Mouse (Mus musculus) embryonic facial prominence, embryonic 12.5 days (tissue): ENCODE measurements at regions not wholly inside any gene's neighbourhood (a gene's known extent, or its start where the extent isn't known, plus 50 kb on each side); places are given as distances from the start of the nearest gene placed in this dataset.

Source experiments
- ATAC-seq: fragments of 200-750 bp; cut with Nextera tagmentation; 2 replicates; pipeline ENCODE4 v1.8.0; 2017; ENCODE audit not compliant: insufficient number of reproducible peaks, insufficient read depth, low FRiP score, low TSS enrichment
- H3K27ac ChIP-seq: fragments of 300-500 bp; sonication (generic); 2 replicates; pipeline ENCODE4 v1.5.1; 2016; ENCODE audit warnings: mild to moderate bottlenecking
- H3K27me3 ChIP-seq: fragments of 300-500 bp; sonication (generic); 2 replicates; pipeline ENCODE4 v1.6.1; 2016; ENCODE audit warnings: mild to moderate bottlenecking, moderate library complexity
- H3K36me3 ChIP-seq: fragments of 300-500 bp; sonication (generic); 2 replicates; pipeline ENCODE4 v1.6.1; 2016; ENCODE audit warnings: mild to moderate bottlenecking
- H3K4me1 ChIP-seq: fragments of 300-500 bp; sonication (generic); 2 replicates; pipeline ENCODE4 v1.6.1; 2016
- H3K4me2 ChIP-seq: fragments of 300-500 bp; sonication (generic); replicated peaks from 2 replicates; pipeline ENCODE4 v1.6.1; 2016; ENCODE audit warnings: mild to moderate bottlenecking, moderate library complexity
- H3K4me3 ChIP-seq: fragments of 300-500 bp; sonication (generic); 2 replicates; pipeline ENCODE4 v1.5.1; 2016; ENCODE audit warnings: mild to moderate bottlenecking
- H3K9ac ChIP-seq: fragments of 300-500 bp; sonication (generic); 2 replicates; pipeline ENCODE4 v1.6.1; 2016; ENCODE audit warnings: mild to moderate bottlenecking, moderate library complexity
- H3K9me3 ChIP-seq: fragments of 300-500 bp; sonication (generic); 2 replicates; pipeline ENCODE4 v1.6.1; 2016; ENCODE audit warnings: mild to moderate bottlenecking, moderate library complexity
- whole genome bisulfite sequencing: fragments of 180-500 bp; shearing (Covaris S2); methylation state at CpG from one replicate; pipeline ENCODE4 v1.1.7; 2016; 5-methylcytosine and 5-hydroxymethylcytosine counted together

GRCm38 (mm10) chr19:36178828-36179251, 58.9 kb upstream of the Ankrd1 start:
- no peaks in the 10 kb centered on the region for H3K36me3 ChIP-seq
- no peak; the same call in 1 of the 2 replicates for ATAC-seq
- no peak overlapping the region for H3K4me3 ChIP-seq
- no peaks in the 10 kb centered on the region for H3K27me3 ChIP-seq
- no peak overlapping the region for H3K27ac ChIP-seq
- WGBS: 50% methylated on average over 6 of the region's 6 CpGs
- H3K9me3 ChIP-seq: no peaks in the 10 kb centered on the region
- no peak overlapping the region for H3K4me2 ChIP-seq
- H3K9ac ChIP-seq: no peak overlapping the region
- no peaks in the 10 kb centered on the region for H3K4me1 ChIP-seq

GRCm38 (mm10) chr19:36180329-36180728, 60.4 kb upstream of the Ankrd1 start:
- no peaks in the 10 kb centered on the region for H3K9me3 ChIP-seq
- ATAC-seq: no peak
- WGBS: 74% methylated on average over 7 of the region's 7 CpGs
- no peak overlapping the region for H3K27ac ChIP-seq
- H3K9ac ChIP-seq: no peak overlapping the region
- no peaks in the 10 kb centered on the region for H3K27me3 ChIP-seq
- H3K4me1 ChIP-seq: no peaks in the 10 kb centered on the region
- no peak overlapping the region for H3K4me2 ChIP-seq
- no peak overlapping the region for H3K4me3 ChIP-seq
- no peaks in the 10 kb centered on the region for H3K36me3 ChIP-seq

GRCm38 (mm10) chr19:36181535-36181934, 61.6 kb upstream of the Ankrd1 start:
- Histone ChIP-seq H3K27ac (no peak overlapping the region), H3K27me3 (no peaks in the 10 kb centered on the region), H3K4me2 (no peak overlapping the region), H3K4me3 (no peak overlapping the region), H3K4me1 (no peaks in the 10 kb centered on the region), H3K9ac (no peak overlapping the region), H3K36me3 (no peaks in the 10 kb centered on the region), H3K9me3 (no peaks in the 10 kb centered on the region)
- 47% methylated on average over 2 of the region's 2 CpGs for WGBS
- ATAC-seq: no peak

- H3K4me2 ChIP-seq: no peak overlapping the region
- H3K9ac ChIP-seq: no peak overlapping the region
- no peaks in the 10 kb centered on the region for H3K27me3 ChIP-seq
- no peaks in the 10 kb centered on the region for H3K36me3 ChIP-seq
- WGBS: 26% methylated on average over 2 of the region's 2 CpGs
- no peak overlapping the region for H3K4me3 ChIP-seq
- H3K4me1 ChIP-seq: no peaks in the 10 kb centered on the region
- ATAC-seq: no peak; the same call in 1 of the 2 replicates
- H3K27ac ChIP-seq: no peak overlapping the region
- H3K9me3 ChIP-seq: no peaks in the 10 kb centered on the region
These were observed 63.2 kb upstream of the Ankrd1 start for GRCm38 (mm10) chr19:36183127-36183526.

GRCm38 (mm10) chr19:36189662-36190061, 69.8 kb upstream of the Ankrd1 start:
- ATAC-seq: no peak
- H3K9me3 ChIP-seq: no peaks in the 10 kb centered on the region
- 87% methylated on average over 5 of the region's 5 CpGs for WGBS
- H3K27me3 ChIP-seq: no peaks in the 10 kb centered on the region
- H3K36me3 ChIP-seq: no peaks in the 10 kb centered on the region
- H3K9ac ChIP-seq: no peak overlapping the region
- H3K4me1 ChIP-seq: no peaks in the 10 kb centered on the region
- no peak overlapping the region for H3K4me3 ChIP-seq
- H3K27ac ChIP-seq: no peak overlapping the region
- H3K4me2 ChIP-seq: no peak overlapping the region

- H3K4me1 ChIP-seq: no peaks in the 10 kb centered on the region
- 92% methylated on average over 7 of the region's 7 CpGs for WGBS
- H3K27me3 ChIP-seq: no peaks in the 10 kb centered on the region
- H3K27ac ChIP-seq: no peak overlapping the region
- no peak for ATAC-seq
- H3K4me2 ChIP-seq: no peak overlapping the region
- no peak overlapping the region for H3K9ac ChIP-seq
- H3K36me3 ChIP-seq: no peaks in the 10 kb centered on the region
- no peaks in the 10 kb centered on the region for H3K9me3 ChIP-seq
- H3K4me3 ChIP-seq: no peak overlapping the region
These were observed 71.7 kb upstream of the Ankrd1 start for GRCm38 (mm10) chr19:36191641-36192040.

GRCm38 (mm10) chr19:36204269-36204668, 84.4 kb upstream of the Ankrd1 start:
- H3K36me3 ChIP-seq: no peaks in the 10 kb centered on the region
- H3K27me3 ChIP-seq: no peaks in the 10 kb centered on the region
- 95% methylated on average over 2 of the region's 2 CpGs for WGBS
- ATAC-seq: no peak
- H3K4me1 ChIP-seq: 0 out of 2 replicates have a peak, but pooled peaks cover 5% of the 10 kb centered on the region
- no peak overlapping the region for H3K9ac ChIP-seq
- H3K4me2 ChIP-seq: no peak overlapping the region
- H3K4me3 ChIP-seq: no peak overlapping the region
- H3K27ac ChIP-seq: no peak overlapping the region
- no peaks in the 10 kb centered on the region for H3K9me3 ChIP-seq

- H3K4me3 ChIP-seq: no peak overlapping the region
- no peak for ATAC-seq
- no peak overlapping the region for H3K27ac ChIP-seq
- no peak overlapping the region for H3K9ac ChIP-seq
- 0 out of 2 replicates have a peak, but pooled peaks cover 5% of the 10 kb centered on the region for H3K4me1 ChIP-seq
- WGBS: 91% methylated on average over 8 of the region's 8 CpGs
- H3K4me2 ChIP-seq: no peak overlapping the region
- H3K27me3 ChIP-seq: no peaks in the 10 kb centered on the region
- no peaks in the 10 kb centered on the region for H3K36me3 ChIP-seq
- H3K9me3 ChIP-seq: no peaks in the 10 kb centered on the region
These were observed 85.2 kb upstream of the Ankrd1 start for GRCm38 (mm10) chr19:36204965-36205718.

- Histone ChIP-seq H3K4me3 (no peak overlapping the region), H3K27ac (peak overlapping the region; percentile 63; the same call in 1 of the 2 replicates), H3K4me1 (0 out of 2 replicates have a peak, but pooled peaks cover 5% of the 10 kb centered on the region), H3K4me2 (peak overlapping the region; percentile 13; the same call in 1 of the 2 replicates), H3K27me3 (no peaks in the 10 kb centered on the region), H3K9me3 (no peaks in the 10 kb centered on the region), H3K36me3 (no peaks in the 10 kb centered on the region), H3K9ac (no peak overlapping the region)
- 0 out of 2 replicates have a peak, but pooled peaks have one; percentile 56 for ATAC-seq
- 11% methylated on average over 7 of the region's 7 CpGs for WGBS
These were observed 87.9 kb upstream of the Ankrd1 start for GRCm38 (mm10) chr19:36207735-36208288.

- H3K27me3 ChIP-seq: no peaks in the 10 kb centered on the region
- no peak for ATAC-seq
- H3K4me1 ChIP-seq: 0 out of 2 replicates have a peak, but pooled peaks cover 5% of the 10 kb centered on the region
- no peaks in the 10 kb centered on the region for H3K36me3 ChIP-seq
- H3K27ac ChIP-seq: no peak overlapping the region
- WGBS: 64% methylated on average over 5 of the region's 5 CpGs
- H3K9ac ChIP-seq: no peak overlapping the region
- no peak overlapping the region for H3K4me3 ChIP-seq
- no peaks in the 10 kb centered on the region for H3K9me3 ChIP-seq
- H3K4me2 ChIP-seq: no peak overlapping the region
These were observed 88.5 kb upstream of the Ankrd1 start for GRCm38 (mm10) chr19:36208419-36208818.

- ATAC-seq: no peak
- Histone ChIP-seq H3K4me2 (no peak overlapping the region), H3K9me3 (no peaks in the 10 kb centered on the region), H3K36me3 (no peaks in the 10 kb centered on the region), H3K4me3 (no peak overlapping the region), H3K4me1 (peaks cover 7% of the 10 kb centered on the region), H3K9ac (no peak overlapping the region), H3K27me3 (no peaks in the 10 kb centered on the region), H3K27ac (no peak overlapping the region)
- 42% methylated on average over 8 of the region's 8 CpGs for WGBS
These were observed 93.6 kb upstream of the Ankrd1 start for GRCm38 (mm10) chr19:36213461-36213860.
